Mouse (Mus musculus): ENCODE data around the gene Tiam2. TPM values are rescaled to one million over a fixed set of nuclear protein-coding genes. Genes with fewer than 3 reads are reported as not detected.

Gene Tiam2
- polyA plus RNA-seq, 1 experiment = 254 TPM

DNA sequence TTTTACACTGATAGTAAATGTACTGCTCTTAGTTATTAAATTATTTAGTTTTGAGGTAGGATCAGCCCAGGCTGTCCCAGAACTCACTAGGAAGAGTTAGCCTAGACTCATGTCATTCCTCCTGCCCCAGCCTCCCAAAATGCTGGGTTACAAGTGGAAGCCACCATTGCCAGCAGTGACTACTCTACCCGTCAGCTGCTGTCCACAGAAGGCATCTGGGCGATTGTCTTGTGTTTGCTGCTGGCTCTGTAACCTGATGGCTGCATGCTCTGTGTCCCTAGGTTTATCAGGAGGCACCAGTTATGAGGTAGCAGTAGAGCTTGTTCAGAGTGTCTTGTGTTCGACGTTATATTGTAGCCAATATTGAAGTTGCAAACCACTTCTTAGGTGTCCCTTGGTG, 93.8 kb downstream of the Tiam2 start:
- Histone ChIP-seq H3K27ac (ENCODE audit: insufficient read depth, low read depth, low read length) (no peak overlapping the region), H3K4me3 (ENCODE audit: insufficient read depth, low read depth, low read length) (no peak overlapping the region), H3K4me1 (ENCODE audit: control insufficient read depth, insufficient read depth, low read length) (no peaks in the 10 kb centered on the region)
- 88% methylated on average over 4 of the region's 4 CpGs for WGBS
- TF ChIP-seq CTCF (IDR thresholded peaks at IDR 0.05; ENCODE audit: insufficient read depth, low read depth, low read length) (no peak), POLR2A (IDR thresholded peaks at IDR 0.05; ENCODE audit: insufficient read depth, low read depth, low read length) (no peak)

DNA sequence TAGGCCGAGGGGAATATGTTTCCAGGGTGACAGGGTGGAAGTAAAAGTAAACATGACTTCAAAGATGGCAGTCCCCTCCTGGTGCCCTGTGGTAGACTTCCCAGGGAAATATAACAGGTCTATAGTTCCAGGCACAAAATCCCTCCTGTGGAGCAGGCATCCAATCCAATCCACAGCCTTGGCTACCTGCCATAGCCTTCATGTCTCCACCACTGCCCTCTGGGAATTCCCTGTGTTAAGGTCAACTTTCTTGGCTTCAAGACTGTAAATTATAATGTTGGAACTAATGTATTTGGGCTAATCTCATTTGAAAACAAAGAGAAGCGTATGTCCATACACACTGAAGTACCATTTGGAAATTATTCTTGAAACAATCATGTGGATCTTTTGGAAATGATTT, 97.0 kb downstream of the Tiam2 start:
- TF ChIP-seq CTCF (IDR thresholded peaks at IDR 0.05; ENCODE audit: insufficient read depth, low read depth, low read length) = no peak
- TF ChIP-seq POLR2A (IDR thresholded peaks at IDR 0.05; ENCODE audit: insufficient read depth, low read depth, low read length) = no peak
- H3K4me1 ChIP-seq (ENCODE audit: control insufficient read depth, insufficient read depth, low read length) = no peaks in the 10 kb centered on the region
- WGBS = 82% methylated on average over 2 of the region's 2 CpGs
- H3K4me3 ChIP-seq (ENCODE audit: insufficient read depth, low read depth, low read length) = no peak overlapping the region
- H3K27ac ChIP-seq (ENCODE audit: insufficient read depth, low read depth, low read length) = no peak overlapping the region

DNA sequence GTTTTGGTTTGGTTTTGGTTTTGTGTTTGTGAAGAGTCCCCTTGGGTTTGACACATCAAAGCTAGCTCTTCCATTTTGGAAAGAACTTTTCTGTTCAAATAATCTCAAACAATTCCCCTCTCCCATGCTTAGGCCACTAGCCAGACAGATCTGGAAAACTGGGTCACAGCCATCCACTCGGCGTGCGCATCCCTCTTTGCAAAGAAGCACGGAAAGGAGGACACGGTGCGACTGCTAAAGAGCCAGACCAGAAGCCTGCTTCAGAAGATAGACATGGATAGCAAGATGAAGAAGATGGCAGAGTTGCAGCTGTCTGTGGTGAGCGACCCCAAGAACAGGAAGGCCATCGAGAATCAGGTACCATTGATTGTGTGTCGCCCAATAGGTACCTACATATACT, 102.3 kb downstream of the Tiam2 start:
- Histone ChIP-seq H3K4me3 (ENCODE audit: insufficient read depth, low read depth, low read length) (no peak overlapping the region), H3K27ac (ENCODE audit: insufficient read depth, low read depth, low read length) (no peak overlapping the region), H3K4me1 (ENCODE audit: control insufficient read depth, insufficient read depth, low read length) (peaks cover 3% of the 10 kb centered on the region)
- WGBS = 87% methylated on average over 9 of the region's 9 CpGs
- TF ChIP-seq CTCF (IDR thresholded peaks at IDR 0.05; ENCODE audit: insufficient read depth, low read depth, low read length) = no peak
- TF ChIP-seq POLR2A (IDR thresholded peaks at IDR 0.05; ENCODE audit: insufficient read depth, low read depth, low read length) = no peak

DNA sequence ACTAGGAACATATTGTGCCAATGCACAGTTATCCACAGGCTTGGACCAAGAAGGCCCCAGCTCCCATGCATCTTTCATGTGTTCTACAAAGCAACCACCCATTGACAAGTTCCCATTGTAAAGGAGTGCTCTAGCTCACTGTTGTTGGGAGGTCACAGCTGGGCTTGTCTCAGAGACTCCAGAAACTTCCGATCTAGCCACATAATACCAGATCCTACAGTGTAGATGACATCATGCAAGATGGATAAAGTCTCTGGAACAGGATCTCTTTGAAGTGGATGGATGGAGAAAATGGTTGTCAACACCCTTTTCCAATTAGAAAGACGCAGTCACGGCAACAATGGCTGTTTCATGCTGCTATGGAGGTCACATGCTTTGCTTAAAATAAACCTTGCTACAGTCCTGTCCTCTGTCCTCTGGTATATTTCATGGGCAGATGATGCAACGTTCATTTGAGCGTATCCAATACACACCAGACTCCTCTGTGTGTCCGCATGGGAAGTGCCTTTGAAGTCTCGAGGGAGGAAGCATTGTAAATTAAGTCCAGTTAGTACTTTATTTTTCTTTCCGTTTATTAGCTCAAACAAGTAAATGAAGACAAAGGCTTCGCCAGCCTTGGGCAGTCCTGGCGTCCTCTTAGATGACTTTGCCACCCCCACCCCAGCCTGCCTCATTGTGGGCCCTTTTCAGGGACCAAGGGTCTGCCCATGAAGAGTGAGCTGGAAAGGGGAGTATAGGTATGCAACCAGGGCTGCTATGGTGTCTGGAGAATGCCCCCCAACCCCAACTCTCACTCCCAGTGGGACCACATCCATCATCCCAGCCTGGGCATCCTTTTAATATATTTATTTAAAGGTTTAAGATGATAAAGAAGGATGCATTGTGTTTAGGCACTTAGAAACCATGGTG, 106.5 kb downstream of the Tiam2 start:
- Histone ChIP-seq H3K4me3 (ENCODE audit: insufficient read depth, low read depth, low read length) (no peak overlapping the region), H3K4me1 (ENCODE audit: control insufficient read depth, insufficient read depth, low read length) (peaks cover 3% of the 10 kb centered on the region), H3K27ac (ENCODE audit: insufficient read depth, low read depth, low read length) (no peak overlapping the region)
- TF ChIP-seq CTCF (IDR thresholded peaks at IDR 0.05; ENCODE audit: insufficient read depth, low read depth, low read length) (no peak), POLR2A (IDR thresholded peaks at IDR 0.05; ENCODE audit: insufficient read depth, low read depth, low read length) (no peak)
- 78% methylated on average over 10 of the region's 10 CpGs for WGBS

DNA sequence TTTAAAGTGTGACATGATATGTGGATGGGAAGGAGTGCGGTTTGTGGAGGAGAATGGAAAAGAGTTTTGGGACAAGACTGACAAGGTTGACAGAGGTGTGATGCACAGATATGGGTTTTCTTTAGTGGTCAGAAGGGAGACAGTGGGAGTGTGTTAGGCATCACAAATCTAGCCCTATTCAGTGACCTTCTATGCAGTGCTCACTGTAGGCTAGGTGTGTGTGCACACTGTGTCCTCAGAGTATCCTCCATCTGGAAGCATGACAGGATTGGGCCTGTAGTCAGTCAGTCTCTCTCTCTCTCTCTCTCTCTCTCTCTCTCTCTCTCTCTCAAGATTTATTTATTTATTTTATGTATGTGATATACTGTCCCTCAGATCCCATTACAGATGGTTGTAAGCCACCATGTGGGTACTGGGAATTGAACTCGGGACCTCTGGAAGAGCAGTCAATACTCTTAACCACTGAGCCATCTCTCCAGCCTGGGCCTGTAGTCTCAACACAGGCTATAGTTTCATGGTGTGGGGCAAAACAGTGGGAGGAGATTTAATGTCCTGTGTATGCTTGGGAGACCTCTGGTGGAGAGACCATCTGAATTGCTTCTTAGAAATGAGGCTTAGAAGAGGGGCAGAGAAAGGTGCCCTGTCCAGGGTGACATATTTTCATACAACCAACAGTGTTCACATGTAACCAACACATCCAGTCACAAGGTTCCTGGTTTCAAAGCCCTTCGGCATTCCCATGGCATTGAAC, 107.3 kb downstream of the Tiam2 start:
- no peak overlapping the region for H3K4me3 ChIP-seq (ENCODE audit: insufficient read depth, low read depth, low read length)
- WGBS = 96% methylated on average over 3 of the region's 3 CpGs
- H3K4me1 ChIP-seq (ENCODE audit: control insufficient read depth, insufficient read depth, low read length) = peaks cover 2% of the 10 kb centered on the region
- no peak overlapping the region for H3K27ac ChIP-seq (ENCODE audit: insufficient read depth, low read depth, low read length)
- no peak for TF ChIP-seq POLR2A (IDR thresholded peaks at IDR 0.05; ENCODE audit: insufficient read depth, low read depth, low read length)
- TF ChIP-seq CTCF (IDR thresholded peaks at IDR 0.05; ENCODE audit: insufficient read depth, low read depth, low read length) = no peak

DNA sequence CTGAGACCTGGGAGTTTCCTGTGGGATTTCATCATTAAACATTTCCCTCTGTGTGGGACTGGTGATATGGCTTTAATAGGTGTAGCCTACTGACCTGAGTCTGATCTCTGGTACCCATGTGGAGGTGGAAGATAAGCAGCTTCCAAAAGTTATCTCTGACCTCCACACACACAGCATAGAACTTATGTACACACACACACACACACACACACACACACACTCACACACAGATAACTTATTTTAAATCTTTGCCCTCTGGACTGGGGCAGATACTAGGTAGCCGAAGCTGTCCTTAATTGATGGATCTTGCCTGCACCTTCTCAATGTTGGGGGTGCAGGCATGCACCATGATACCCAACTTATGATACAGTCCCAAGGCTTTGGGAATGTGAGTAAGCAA, 108.9 kb downstream of the Tiam2 start:
- no peak overlapping the region for H3K27ac ChIP-seq (ENCODE audit: insufficient read depth, low read depth, low read length)
- H3K4me1 ChIP-seq (ENCODE audit: control insufficient read depth, insufficient read depth, low read length) = no peaks in the 10 kb centered on the region
- 97% methylated on average over 1 of the region's 1 CpGs for WGBS
- TF ChIP-seq CTCF (IDR thresholded peaks at IDR 0.05; ENCODE audit: insufficient read depth, low read depth, low read length) (no peak), POLR2A (IDR thresholded peaks at IDR 0.05; ENCODE audit: insufficient read depth, low read depth, low read length) (no peak)
- H3K4me3 ChIP-seq (ENCODE audit: insufficient read depth, low read depth, low read length) = no peak overlapping the region

DNA sequence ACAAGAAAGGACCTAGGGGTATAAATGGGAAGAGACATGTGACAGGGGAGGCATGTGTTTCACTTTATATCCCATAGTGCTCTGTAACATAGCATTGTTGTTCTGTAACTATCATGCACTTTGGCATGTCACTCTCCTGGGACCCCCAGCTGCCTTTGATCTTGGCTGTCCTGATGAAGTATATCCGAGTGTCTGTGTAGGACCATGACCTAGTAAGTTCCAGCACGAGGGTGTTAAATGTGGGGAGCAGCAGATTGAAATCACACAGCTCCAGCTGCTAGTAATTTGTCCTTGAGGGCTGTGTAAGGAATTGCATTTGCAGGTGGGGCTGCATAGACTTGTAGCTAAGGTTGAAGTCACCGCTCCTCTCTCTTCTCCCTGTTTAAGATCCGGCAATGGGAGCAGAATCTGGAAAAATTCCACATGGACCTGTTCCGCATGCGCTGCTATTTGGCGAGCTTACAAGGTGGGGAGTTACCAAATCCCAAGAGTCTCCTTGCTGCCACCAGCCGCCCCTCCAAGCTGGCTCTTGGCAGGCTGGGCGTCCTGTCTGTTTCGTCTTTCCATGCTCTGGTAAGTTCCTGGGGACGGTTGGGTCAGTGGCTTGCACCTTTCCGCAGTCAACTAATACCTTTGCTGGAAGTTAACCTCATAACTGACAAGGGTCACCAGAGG, 110.6 kb downstream of the Tiam2 start:
- TF ChIP-seq CTCF (IDR thresholded peaks at IDR 0.05; ENCODE audit: insufficient read depth, low read depth, low read length) (no peak), POLR2A (IDR thresholded peaks at IDR 0.05; ENCODE audit: insufficient read depth, low read depth, low read length) (no peak)
- WGBS = 60% methylated on average over 12 of the region's 12 CpGs
- Histone ChIP-seq H3K4me1 (ENCODE audit: control insufficient read depth, insufficient read depth, low read length) (no peaks in the 10 kb centered on the region), H3K4me3 (ENCODE audit: insufficient read depth, low read depth, low read length) (no peak overlapping the region), H3K27ac (ENCODE audit: insufficient read depth, low read depth, low read length) (no peak overlapping the region)

DNA sequence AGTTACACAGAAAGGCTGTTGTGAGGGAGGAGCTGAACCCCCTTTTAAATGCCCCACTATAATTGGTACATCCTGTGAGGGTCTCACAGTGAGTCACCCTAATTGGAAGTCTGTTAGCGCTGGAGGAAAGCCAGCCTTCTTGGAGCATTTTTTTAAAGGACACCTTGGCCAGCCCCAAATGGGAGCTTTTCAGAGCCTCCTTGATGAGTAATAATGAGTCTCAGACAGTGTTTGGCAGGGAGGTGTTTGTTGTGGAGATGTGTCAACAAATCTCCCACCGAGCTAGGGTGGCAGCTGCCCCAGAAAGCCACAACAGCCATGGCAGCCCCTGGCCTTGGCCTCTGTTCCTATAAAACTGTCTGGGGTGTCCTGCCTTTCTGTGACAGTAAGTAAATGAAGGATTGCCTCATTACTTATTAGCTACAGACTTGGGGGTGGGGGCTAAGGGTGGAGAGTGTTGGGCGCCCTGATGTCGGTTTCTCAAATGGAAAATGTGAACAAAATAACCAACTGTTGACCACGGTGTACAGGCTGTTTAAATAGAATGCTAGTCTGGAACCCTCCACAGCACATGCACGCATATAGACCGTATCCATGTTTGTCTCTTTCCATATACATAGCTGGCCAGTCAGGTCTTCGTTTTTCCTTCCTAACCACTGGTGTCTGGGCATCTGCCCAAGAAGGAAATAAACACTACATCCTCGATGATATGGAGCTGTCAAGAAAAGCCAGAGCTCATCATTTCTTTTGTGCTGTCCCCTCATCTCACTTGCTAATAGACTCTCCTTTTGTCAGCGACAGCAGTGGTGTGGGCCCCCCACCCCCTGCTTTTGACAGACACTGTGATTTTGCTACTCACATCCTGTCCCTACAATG, 116.4 kb downstream of the Tiam2 start:
- Histone ChIP-seq H3K27ac (ENCODE audit: insufficient read depth, low read depth, low read length) (peak overlapping the region; percentile 32), H3K4me1 (ENCODE audit: control insufficient read depth, insufficient read depth, low read length) (peaks cover 5% of the 10 kb centered on the region), H3K4me3 (ENCODE audit: insufficient read depth, low read depth, low read length) (no peak overlapping the region)
- TF ChIP-seq POLR2A (IDR thresholded peaks at IDR 0.05; ENCODE audit: insufficient read depth, low read depth, low read length) = no peak
- no peak for TF ChIP-seq CTCF (IDR thresholded peaks at IDR 0.05; ENCODE audit: insufficient read depth, low read depth, low read length)
- WGBS = 32% methylated on average over 10 of the region's 10 CpGs

Measured in olfactory bulb, adult 2 months (tissue).